ENCODE assay signal across 8 mouse cellular contexts in the genomic region with DNA sequence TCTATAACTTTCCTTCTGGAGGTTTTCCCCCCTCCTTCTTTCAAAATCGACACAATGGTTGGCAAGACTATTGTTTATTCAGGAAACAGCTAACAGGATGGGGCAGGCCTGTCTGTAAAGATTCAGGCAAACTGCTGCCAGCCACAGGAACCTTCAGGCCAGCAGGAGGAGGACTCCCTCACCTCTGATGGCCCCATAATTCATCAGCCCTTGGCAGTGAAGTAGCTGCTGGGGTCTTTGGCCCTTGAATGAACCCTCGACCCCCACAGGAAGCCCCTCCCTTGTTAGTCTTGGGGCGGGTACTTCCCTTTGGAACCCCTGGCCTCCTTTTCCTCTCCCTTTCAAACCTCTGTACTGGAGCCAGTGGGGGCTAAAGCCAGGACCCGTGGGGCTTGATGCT. TPM values are rescaled to one million over a fixed set of nuclear protein-coding genes. Genes with fewer than 3 reads are reported as not detected.
DNase-seq lines count a peak whose midpoint lies in the region; ATAC-seq lines count a peak whose summit lies in the region.

No protein-coding gene starts in this region.

- DNase-seq in forebrain, embryonic 10.5 days (ENCODE audit: extremely low spot score, low spot score) = no peak
- peak; percentile 76 to 84 for DNase-seq in heart, adult 9 months (ENCODE audit: low spot score in 2 of 2)
- DNase-seq in lung, postnatal 25 days (ENCODE audit: low spot score) = peak; percentile 73
- DNase-seq in thymus, postnatal 0 days (ENCODE audit: low spot score) = no peak
- no peak for DNase-seq in layer of hippocampus, adult 9-10 months (ENCODE audit: low spot score)

- peak overlapping the region; percentile 15; the same call in 1 of the 2 replicates for H3K27ac ChIP-seq in forebrain, embryonic 10.5 days
- H3K27ac ChIP-seq in forebrain, embryonic 12.5 days = no peak overlapping the region
- peak overlapping the region; percentile 78 for H3K27ac ChIP-seq in kidney, embryonic 16.5 days (ENCODE audit: low read length)
- no peak overlapping the region for H3K27ac ChIP-seq in forebrain, embryonic 15.5 days (replicated peaks)

- no peaks in the 10 kb centered on the region for H3K36me3 ChIP-seq in forebrain, embryonic 10.5 days (replicated peaks)
- no peaks in the 10 kb centered on the region for H3K36me3 ChIP-seq in forebrain, embryonic 12.5 days (replicated peaks)
- H3K36me3 ChIP-seq in kidney, embryonic 16.5 days (ENCODE audit: insufficient read depth, low read length) = no peaks in the 10 kb centered on the region
- H3K36me3 ChIP-seq in forebrain, embryonic 15.5 days = no peaks in the 10 kb centered on the region

- no peaks in the 10 kb centered on the region for H3K9me3 ChIP-seq in forebrain, embryonic 10.5 days
- H3K9me3 ChIP-seq in forebrain, embryonic 12.5 days = no peaks in the 10 kb centered on the region
- no peaks in the 10 kb centered on the region for H3K9me3 ChIP-seq in kidney, embryonic 16.5 days (ENCODE audit: low read length)
- H3K9me3 ChIP-seq in forebrain, embryonic 15.5 days = no peaks in the 10 kb centered on the region

- WGBS in forebrain, embryonic 10.5 days = 59% methylated on average over 4 of the region's 4 CpGs
- WGBS in forebrain, embryonic 12.5 days = 39% methylated on average over 4 of the region's 4 CpGs
- 4% methylated on average over 4 of the region's 4 CpGs for WGBS in kidney, embryonic 16.5 days
- 52% methylated on average over 4 of the region's 4 CpGs for WGBS in forebrain, embryonic 15.5 days

- no peak overlapping the region for H3K4me3 ChIP-seq in forebrain, embryonic 10.5 days
- H3K4me3 ChIP-seq in forebrain, embryonic 12.5 days (replicated peaks) = no peak overlapping the region
- H3K4me3 ChIP-seq in kidney, embryonic 16.5 days (ENCODE audit: low read length) = no peak overlapping the region
- H3K4me3 ChIP-seq in forebrain, embryonic 15.5 days = no peak overlapping the region

- no peak overlapping the region for H3K9ac ChIP-seq in forebrain, embryonic 12.5 days
- H3K9ac ChIP-seq in kidney, embryonic 16.5 days (replicated peaks; ENCODE audit: low read length) = peak overlapping the region; percentile 26; the same call in 1 of the 2 replicates
- no peak overlapping the region for H3K9ac ChIP-seq in forebrain, embryonic 15.5 days (replicated peaks)

- H3K4me1 ChIP-seq in forebrain, embryonic 10.5 days = peaks cover 13% of the 10 kb centered on the region
- H3K4me1 ChIP-seq in forebrain, embryonic 12.5 days = peaks cover 7% of the 10 kb centered on the region
- H3K4me1 ChIP-seq in kidney, embryonic 16.5 days (ENCODE audit: insufficient read depth, low read length) = peaks cover 68% of the 10 kb centered on the region
- no peaks in the 10 kb centered on the region for H3K4me1 ChIP-seq in forebrain, embryonic 15.5 days

- H3K27me3 ChIP-seq in forebrain, embryonic 10.5 days (ENCODE audit: poor library complexity, severe bottlenecking) = no peaks in the 10 kb centered on the region
- H3K27me3 ChIP-seq in forebrain, embryonic 12.5 days = no peaks in the 10 kb centered on the region
- no peaks in the 10 kb centered on the region for H3K27me3 ChIP-seq in kidney, embryonic 16.5 days (ENCODE audit: insufficient read depth, low read length)
- no peaks in the 10 kb centered on the region for H3K27me3 ChIP-seq in forebrain, embryonic 15.5 days

- H3K4me2 ChIP-seq in forebrain, embryonic 12.5 days = no peak overlapping the region
- peak overlapping the region; percentile 36; the same call in 1 of the 2 replicates for H3K4me2 ChIP-seq in kidney, embryonic 16.5 days (replicated peaks; ENCODE audit: low read depth, low read length)
- H3K4me2 ChIP-seq in forebrain, embryonic 15.5 days (replicated peaks) = no peak overlapping the region

- ATAC-seq in forebrain, embryonic 12.5 days (ENCODE audit: low FRiP score) = no peak
- ATAC-seq in kidney, embryonic 16.5 days (ENCODE audit: low FRiP score, low TSS enrichment) = peak; percentile 73
- ATAC-seq in forebrain, embryonic 15.5 days (replicated peaks) = no peak

RNA-seq across cellular contexts. Expression of gene Tmigd1, which starts 8.4 kb away (rescaled TPM):
- not detected in 2 replicates for polyA plus RNA-seq in forebrain, embryonic 10.5 days (2016; fragmentation: Nextera tagmentation; extraction: Ambion mirVana)
- not detected in 2 replicates for polyA plus RNA-seq in forebrain, embryonic 12.5 days (2016; fragmentation: Nextera tagmentation; extraction: Ambion mirVana)
- polyA plus RNA-seq in kidney, embryonic 16.5 days (2015; fragmentation: Nextera tagmentation; extraction: Ambion mirVana) = 3.2 and 4.1 TPM in 2 replicates
- 1.3 and 1.8 TPM in 2 replicates for polyA plus RNA-seq in thymus, postnatal 0 days (2015; fragmentation: Nextera tagmentation; extraction: Ambion mirVana)
- polyA plus RNA-seq in forebrain, embryonic 15.5 days (2015; fragmentation: Nextera tagmentation; extraction: Ambion mirVana) = not detected in 2 replicates

RNA-seq across cellular contexts. Expression of gene Blmh, which starts 31.0 kb away (rescaled TPM):
- 206 and 209 TPM in 2 replicates for polyA plus RNA-seq in forebrain, embryonic 10.5 days (2016; fragmentation: Nextera tagmentation; extraction: Ambion mirVana)
- polyA plus RNA-seq in forebrain, embryonic 12.5 days (2016; fragmentation: Nextera tagmentation; extraction: Ambion mirVana) = 175 and 180 TPM in 2 replicates
- polyA plus RNA-seq in kidney, embryonic 16.5 days (2015; fragmentation: Nextera tagmentation; extraction: Ambion mirVana) = 190 and 196 TPM in 2 replicates
- 106 and 114 TPM in 2 replicates for polyA plus RNA-seq in thymus, postnatal 0 days (2015; fragmentation: Nextera tagmentation; extraction: Ambion mirVana)
- 128 and 134 TPM in 2 replicates for polyA plus RNA-seq in forebrain, embryonic 15.5 days (2015; fragmentation: Nextera tagmentation; extraction: Ambion mirVana)

RNA-seq across cellular contexts. Expression of gene Cpd, which starts 46.8 kb away (rescaled TPM):
- polyA plus RNA-seq in forebrain, embryonic 10.5 days (2016; fragmentation: Nextera tagmentation; extraction: Ambion mirVana) = 8.2 and 9.0 TPM in 2 replicates
- 11.7 and 13.2 TPM in 2 replicates for polyA plus RNA-seq in forebrain, embryonic 12.5 days (2016; fragmentation: Nextera tagmentation; extraction: Ambion mirVana)
- 12.3 and 13.9 TPM in 2 replicates for polyA plus RNA-seq in kidney, embryonic 16.5 days (2015; fragmentation: Nextera tagmentation; extraction: Ambion mirVana)
- 3.2 and 3.3 TPM in 2 replicates for polyA plus RNA-seq in thymus, postnatal 0 days (2015; fragmentation: Nextera tagmentation; extraction: Ambion mirVana)
- 5.4 and 7.0 TPM in 2 replicates for polyA plus RNA-seq in forebrain, embryonic 15.5 days (2015; fragmentation: Nextera tagmentation; extraction: Ambion mirVana)

Comparison
In these comparisons a context has a peak if more than half of its experiments do, and no peak if none do; other contexts are left out.
1. H3K27ac ChIP-seq: peak in forebrain, embryonic 10.5 days (single experiment) and kidney, embryonic 16.5 days (single experiment); none in forebrain, embryonic 12.5 days (single experiment) and forebrain, embryonic 15.5 days (single experiment).
2. DNase-seq: peak in heart, adult 9 months (2 of 2) and lung, postnatal 25 days (single experiment); none in forebrain, embryonic 10.5 days (single experiment), thymus, postnatal 0 days (single experiment) and layer of hippocampus, adult 9-10 months (single experiment).